Mouse (Mus musculus): Measurements from ENCODE around the gene Cfap36. TPM values are rescaled to one million over a fixed set of nuclear protein-coding genes. Genes with fewer than 3 reads are reported as not detected.

Cfap36 gene
- polyA plus RNA-seq, 1 experiment from 2014 or later, result 62.7 TPM

DNA sequence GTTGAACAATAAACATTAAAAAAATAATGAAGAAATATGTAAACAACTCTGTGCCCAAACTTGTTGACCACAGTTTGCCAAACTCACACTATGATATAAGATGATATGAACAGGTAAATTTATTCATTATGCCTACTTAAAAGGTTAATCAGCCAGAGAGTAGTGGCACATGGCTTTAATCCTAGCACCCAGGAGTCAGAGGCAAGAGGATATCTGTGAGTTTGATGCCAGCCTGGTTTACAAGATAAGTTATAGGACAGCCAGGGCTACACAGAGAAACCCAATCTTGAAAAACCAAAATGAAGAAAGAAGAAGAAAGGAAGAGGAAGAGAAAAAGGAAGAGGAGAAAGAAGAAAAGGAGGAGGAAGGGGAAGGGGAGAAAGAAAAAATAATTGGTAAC is 9.8 kb downstream of the Cfap36 start:
- Histone ChIP-seq H3K9me3 (no peaks in the 10 kb centered on the region), H3K27ac (no peak overlapping the region), H3K4me1 (no peaks in the 10 kb centered on the region), H3K9ac (no peak overlapping the region), H3K27me3 (no peaks in the 10 kb centered on the region), H3K4me3 (no peak overlapping the region), H3K4me2 (replicated peaks) (no peak overlapping the region), H3K36me3 (peaks cover 27% of the 10 kb centered on the region)
- ATAC-seq (ENCODE audit: low FRiP score, low read depth), result no peak

DNA sequence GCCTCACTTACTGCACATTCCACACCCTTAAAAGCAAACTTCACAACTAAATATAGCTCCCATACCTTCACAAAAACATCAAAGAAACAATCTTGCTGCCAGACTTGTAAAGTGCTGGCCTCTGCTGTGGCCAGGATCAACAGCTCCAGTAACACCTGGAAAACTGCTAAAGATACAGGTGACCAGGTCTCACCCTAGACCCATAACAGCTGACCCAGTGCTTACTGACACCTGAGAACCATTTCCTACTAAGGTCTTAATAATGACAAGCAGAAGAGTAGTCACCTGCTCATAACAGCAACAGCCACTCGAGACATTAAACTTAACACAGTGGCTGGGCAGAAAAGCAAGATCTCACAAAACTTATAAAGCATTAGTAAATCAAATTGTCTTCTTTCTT is 13.6 kb downstream of the Cfap36 start:
- ATAC-seq (ENCODE audit: low FRiP score, low read depth), result no peak
- Histone ChIP-seq H3K4me2 (replicated peaks) (no peak overlapping the region), H3K9ac (no peak overlapping the region), H3K36me3 (peaks cover 36% of the 10 kb centered on the region), H3K9me3 (no peaks in the 10 kb centered on the region), H3K27ac (no peak overlapping the region), H3K4me1 (no peaks in the 10 kb centered on the region), H3K4me3 (no peak overlapping the region), H3K27me3 (no peaks in the 10 kb centered on the region)
- 44% methylated on average over 1 of the region's 1 CpGs for WGBS

DNA sequence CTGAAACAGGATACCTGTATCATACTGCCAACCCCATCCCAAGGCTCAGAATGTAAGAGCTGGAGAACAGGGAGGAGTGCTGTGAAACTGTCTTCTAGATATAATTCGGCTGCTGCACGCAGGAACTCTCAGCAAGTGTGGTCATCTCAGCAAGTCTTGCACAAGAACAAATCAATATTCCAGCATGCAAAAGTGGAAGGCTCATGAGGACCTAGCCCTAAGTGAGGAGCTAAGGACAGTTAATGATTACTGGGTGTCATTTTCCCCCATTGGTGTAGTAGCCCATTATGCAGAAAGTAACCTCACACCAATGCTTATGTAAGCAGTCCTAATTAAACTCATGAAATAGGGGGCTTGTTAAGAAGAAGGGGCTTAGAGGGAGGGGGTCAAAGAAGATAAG is 18.3 kb downstream of the Cfap36 start:
- peaks cover 56% of the 10 kb centered on the region for H3K36me3 ChIP-seq
- H3K4me2 ChIP-seq (replicated peaks), result no peak overlapping the region
- H3K9ac ChIP-seq, result no peak overlapping the region
- no peak for ATAC-seq (ENCODE audit: low FRiP score, low read depth)
- no peaks in the 10 kb centered on the region for H3K4me1 ChIP-seq
- no peak overlapping the region for H3K4me3 ChIP-seq
- no peaks in the 10 kb centered on the region for H3K27me3 ChIP-seq
- no peaks in the 10 kb centered on the region for H3K9me3 ChIP-seq
- 92% methylated on average over 2 of the region's 2 CpGs for WGBS
- H3K27ac ChIP-seq, result no peak overlapping the region

GRCm38 (mm10) chr11:29224754-29225153 is 22.5 kb downstream of the Cfap36 start:
- no peaks in the 10 kb centered on the region for H3K27me3 ChIP-seq
- no peak overlapping the region for H3K9ac ChIP-seq
- H3K4me1 ChIP-seq, result no peaks in the 10 kb centered on the region
- 87% methylated on average over 2 of the region's 2 CpGs for WGBS
- no peak overlapping the region for H3K27ac ChIP-seq
- H3K4me3 ChIP-seq, result no peak overlapping the region
- H3K36me3 ChIP-seq, result peaks cover 70% of the 10 kb centered on the region
- no peak for ATAC-seq (ENCODE audit: low FRiP score, low read depth)
- H3K9me3 ChIP-seq, result no peaks in the 10 kb centered on the region
- no peak overlapping the region for H3K4me2 ChIP-seq (replicated peaks)

DNA sequence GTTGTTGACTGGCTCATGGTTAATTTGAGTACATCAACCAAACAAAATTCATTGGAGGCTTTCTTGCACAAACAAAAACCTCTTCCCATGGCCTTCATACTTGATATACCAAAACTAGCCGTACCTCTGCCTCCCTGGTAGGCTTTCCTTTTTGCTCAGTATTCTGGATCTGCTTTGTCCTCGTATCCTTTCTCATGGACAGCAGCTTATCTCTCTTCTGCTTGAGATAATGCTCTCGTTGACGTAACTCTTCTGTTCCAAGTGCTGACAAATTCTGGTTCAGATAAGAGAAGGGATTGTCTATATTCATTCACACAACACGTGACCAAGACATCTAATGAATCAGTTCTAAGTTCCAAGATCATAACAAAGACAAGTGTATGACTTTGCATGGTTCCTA is 24.9 kb downstream of the Cfap36 start:
- WGBS, result 94% methylated on average over 5 of the region's 5 CpGs
- Histone ChIP-seq H3K9me3 (no peaks in the 10 kb centered on the region), H3K4me1 (no peaks in the 10 kb centered on the region), H3K9ac (no peak overlapping the region), H3K4me2 (replicated peaks) (no peak overlapping the region), H3K27me3 (no peaks in the 10 kb centered on the region), H3K36me3 (peaks cover 59% of the 10 kb centered on the region), H3K27ac (no peak overlapping the region), H3K4me3 (no peak overlapping the region)
- ATAC-seq (ENCODE audit: low FRiP score, low read depth), result no peak

DNA sequence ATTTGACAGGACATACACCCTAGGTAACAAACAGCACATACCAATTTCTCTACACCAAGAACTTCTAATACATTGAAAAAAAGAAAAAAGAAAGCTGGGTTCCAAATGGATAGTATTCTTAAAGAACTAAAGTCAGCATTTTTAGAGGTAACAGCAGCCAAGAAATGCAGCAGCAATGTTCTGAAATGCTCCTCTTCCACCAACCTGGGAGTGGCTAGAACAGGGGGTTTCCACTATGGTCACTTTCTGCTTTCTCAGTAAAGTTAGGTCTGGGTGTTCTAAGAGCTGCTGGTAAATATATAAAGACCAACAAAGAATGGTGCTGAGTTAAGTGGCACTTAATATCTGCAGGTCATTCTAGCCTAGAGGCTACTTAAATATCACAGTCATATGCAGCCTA is 28.2 kb downstream of the Cfap36 start:
- Histone ChIP-seq H3K27me3 (no peaks in the 10 kb centered on the region), H3K9me3 (no peaks in the 10 kb centered on the region), H3K4me1 (no peaks in the 10 kb centered on the region), H3K27ac (no peak overlapping the region), H3K4me3 (no peak overlapping the region), H3K4me2 (replicated peaks) (no peak overlapping the region), H3K9ac (no peak overlapping the region), H3K36me3 (peaks cover 73% of the 10 kb centered on the region)
- ATAC-seq (ENCODE audit: low FRiP score, low read depth), result no peak

- H3K4me2 ChIP-seq (replicated peaks), result no peak overlapping the region
- no peaks in the 10 kb centered on the region for H3K9me3 ChIP-seq
- no peak overlapping the region for H3K4me3 ChIP-seq
- WGBS, result 94% methylated on average over 2 of the region's 2 CpGs
- no peak overlapping the region for H3K27ac ChIP-seq
- ATAC-seq (ENCODE audit: low FRiP score, low read depth), result no peak
- H3K36me3 ChIP-seq, result peaks cover 65% of the 10 kb centered on the region
- H3K4me1 ChIP-seq, result no peaks in the 10 kb centered on the region
- no peak overlapping the region for H3K9ac ChIP-seq
- H3K27me3 ChIP-seq, result no peaks in the 10 kb centered on the region
Measured at GRCm38 (mm10) chr11:29216196-29216595, 31.0 kb downstream of the Cfap36 start.

- Histone ChIP-seq H3K4me2 (replicated peaks) (no peak overlapping the region), H3K27me3 (no peaks in the 10 kb centered on the region), H3K4me3 (no peak overlapping the region), H3K27ac (no peak overlapping the region), H3K36me3 (peaks cover 40% of the 10 kb centered on the region), H3K9ac (no peak overlapping the region), H3K9me3 (no peaks in the 10 kb centered on the region), H3K4me1 (no peaks in the 10 kb centered on the region)
- WGBS, result 97% methylated on average over 2 of the region's 2 CpGs
- no peak for ATAC-seq (ENCODE audit: low FRiP score, low read depth)
Measured at GRCm38 (mm10) chr11:29209774-29210173, 37.4 kb downstream of the Cfap36 start.

GRCm38 (mm10) chr11:29203653-29204052 is 43.6 kb downstream of the Cfap36 start:
- WGBS, result 81% methylated on average over 5 of the region's 5 CpGs
- Histone ChIP-seq H3K36me3 (peaks cover 48% of the 10 kb centered on the region), H3K9ac (no peak overlapping the region)

DNA sequence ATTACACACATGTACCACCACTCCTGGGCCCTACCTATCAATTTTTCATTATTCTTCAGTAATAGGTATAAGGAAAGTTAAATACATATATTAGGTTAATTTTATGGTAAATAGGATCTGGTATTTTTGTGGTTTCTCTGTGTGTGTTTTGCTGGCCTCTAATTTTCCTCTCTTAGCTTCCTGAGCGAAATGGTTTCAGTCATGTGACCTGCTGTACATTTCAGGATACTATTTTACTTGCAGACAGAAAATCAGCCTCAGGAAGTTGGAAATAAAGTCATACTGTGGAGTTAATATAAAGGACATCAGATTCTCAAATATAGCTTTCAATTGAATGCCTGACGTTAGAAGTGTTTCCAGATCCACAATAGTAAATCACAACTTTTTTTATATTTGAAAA is 58.2 kb downstream of the Cfap36 start:
- 83% methylated on average over 2 of the region's 2 CpGs for WGBS
- H3K4me1 ChIP-seq, result no peaks in the 10 kb centered on the region
- H3K27ac ChIP-seq, result no peak overlapping the region
- no peak for ATAC-seq (ENCODE audit: low FRiP score, low read depth)
- no peaks in the 10 kb centered on the region for H3K9me3 ChIP-seq
- H3K36me3 ChIP-seq, result peaks cover 55% of the 10 kb centered on the region
- H3K4me3 ChIP-seq, result no peak overlapping the region
- H3K27me3 ChIP-seq, result no peaks in the 10 kb centered on the region
- H3K9ac ChIP-seq, result no peak overlapping the region
- H3K4me2 ChIP-seq (replicated peaks), result no peak overlapping the region

More at GRCm38 (mm10) chr11:29203653-29204052, 43.6 kb downstream of the Cfap36 start:
- Histone ChIP-seq H3K4me1 (no peaks in the 10 kb centered on the region), H3K27me3 (no peaks in the 10 kb centered on the region), H3K4me2 (replicated peaks) (no peak overlapping the region), H3K27ac (no peak overlapping the region), H3K4me3 (no peak overlapping the region), H3K9me3 (no peaks in the 10 kb centered on the region)
- no peak for ATAC-seq (ENCODE audit: low FRiP score, low read depth)

- H3K9ac ChIP-seq, result no peak overlapping the region
- ATAC-seq (ENCODE audit: low FRiP score, low read depth), result no peak
- H3K4me2 ChIP-seq (replicated peaks), result no peak overlapping the region
- peaks cover 45% of the 10 kb centered on the region for H3K36me3 ChIP-seq
- H3K27me3 ChIP-seq, result no peaks in the 10 kb centered on the region
- no peaks in the 10 kb centered on the region for H3K4me1 ChIP-seq
- H3K9me3 ChIP-seq, result no peaks in the 10 kb centered on the region
- H3K4me3 ChIP-seq, result no peak overlapping the region
- H3K27ac ChIP-seq, result no peak overlapping the region
- WGBS, result 96% methylated on average over 5 of the region's 5 CpGs
Measured at GRCm38 (mm10) chr11:29181751-29182150, 65.5 kb downstream of the Cfap36 start.

DNA sequence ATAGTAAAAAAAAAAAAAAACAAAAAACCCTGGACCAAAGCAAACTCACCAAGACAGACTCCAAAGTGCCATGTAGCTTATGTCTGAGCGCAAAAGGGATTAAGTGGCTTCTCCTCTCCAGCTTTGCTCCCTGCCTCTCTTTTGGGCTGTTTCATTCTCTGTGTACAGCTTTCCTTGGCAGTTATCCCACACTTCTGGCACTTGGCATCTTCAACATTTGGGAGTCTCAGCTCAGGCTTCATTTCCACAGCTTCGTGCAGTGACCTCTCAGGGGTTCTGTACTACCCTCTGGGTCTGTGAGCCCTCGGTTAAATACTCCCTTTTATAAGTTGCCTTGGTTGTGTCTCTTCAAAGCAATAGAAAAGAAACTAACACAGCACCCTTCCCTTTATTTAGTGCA is 66.6 kb downstream of the Cfap36 start:
- Histone ChIP-seq H3K4me1 (no peaks in the 10 kb centered on the region), H3K36me3 (peaks cover 34% of the 10 kb centered on the region)

DNA sequence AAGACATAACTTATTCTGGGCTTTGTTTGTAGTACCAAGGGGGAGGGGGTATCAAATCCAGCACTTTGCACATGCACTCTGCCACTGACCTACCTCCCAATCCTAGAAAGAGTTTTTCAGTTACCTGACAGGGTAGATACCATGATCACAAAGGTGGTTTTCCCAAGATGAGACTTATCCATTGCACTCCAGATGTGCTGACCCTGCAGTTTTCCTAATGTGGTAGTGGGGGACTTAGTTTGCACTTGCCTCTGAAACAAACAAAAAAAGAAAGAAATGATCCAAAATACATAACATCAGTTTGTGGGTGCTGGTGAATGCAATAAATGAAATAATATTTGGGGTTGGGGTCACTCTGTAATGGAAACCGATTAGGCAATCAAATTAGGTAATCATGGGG is 67.9 kb downstream of the Cfap36 start:
- Histone ChIP-seq H3K4me1 (no peaks in the 10 kb centered on the region), H3K36me3 (peaks cover 22% of the 10 kb centered on the region), H3K27me3 (no peaks in the 10 kb centered on the region), H3K9me3 (no peaks in the 10 kb centered on the region), H3K4me3 (no peak overlapping the region), H3K9ac (no peak overlapping the region), H3K27ac (no peak overlapping the region), H3K4me2 (replicated peaks) (no peak overlapping the region)
- ATAC-seq (ENCODE audit: low FRiP score, low read depth), result no peak
- 92% methylated on average over 1 of the region's 1 CpGs for WGBS

More for the DNA sequence above, 66.6 kb downstream of the Cfap36 start:
- H3K4me3 ChIP-seq, result no peak overlapping the region
- no peak overlapping the region for H3K27ac ChIP-seq
- WGBS, result 88% methylated on average over 3 of the region's 3 CpGs
- no peak overlapping the region for H3K9ac ChIP-seq
- H3K4me2 ChIP-seq (replicated peaks), result no peak overlapping the region
- no peak for ATAC-seq (ENCODE audit: low FRiP score, low read depth)
- no peaks in the 10 kb centered on the region for H3K9me3 ChIP-seq
- no peaks in the 10 kb centered on the region for H3K27me3 ChIP-seq

Data from limb, embryonic 13.5 days (tissue).